Mouse (Mus musculus) CD4-positive, CD25-positive, alpha-beta regulatory T cell, adult 4 months (primary cell): ENCODE measurements at regions not wholly inside any gene's neighbourhood (a gene's known extent, or its start where the extent isn't known, plus 50 kb on each side); places are given as distances from the start of the nearest gene placed in this dataset.
"Not testable (repeated sequence)": the region's sequence is repeated elsewhere in the genome, so short reads cannot be mapped to it uniquely, and the experiment has no call there.

ENCODE experiments used
- ATAC-seq: one replicate; pipeline ENCODE4 v1.8.0; 2017

GRCm38 (mm10) chr6:37748296-37748980 is 122.2 kb upstream of the Trim24 start:
- no peak for ATAC-seq

- ATAC-seq, result no peak
Observed at GRCm38 (mm10) chr6:37749016-37749415, 121.6 kb upstream of the Trim24 start.

GRCm38 (mm10) chr6:37750271-37750670 is 120.3 kb upstream of the Trim24 start:
- no peak for ATAC-seq

- no peak for ATAC-seq
Observed at GRCm38 (mm10) chr6:37751701-37752100, 118.9 kb upstream of the Trim24 start.

GRCm38 (mm10) chr6:37761003-37761402 is 109.6 kb upstream of the Trim24 start:
- ATAC-seq, result not testable (repeated sequence)

GRCm38 (mm10) chr6:37763036-37763435 is 107.6 kb upstream of the Trim24 start:
- no peak for ATAC-seq

GRCm38 (mm10) chr6:37767690-37768089 is 102.9 kb upstream of the Trim24 start:
- ATAC-seq, result no peak

GRCm38 (mm10) chr6:37773294-37773693 is 97.3 kb upstream of the Trim24 start:
- no peak for ATAC-seq

- no peak for ATAC-seq
Observed at GRCm38 (mm10) chr6:37775151-37775550, 95.5 kb upstream of the Trim24 start.

- ATAC-seq, result no peak
Observed at GRCm38 (mm10) chr6:37779893-37780292, 90.7 kb upstream of the Trim24 start.

GRCm38 (mm10) chr6:37781894-37782293 is 88.7 kb upstream of the Trim24 start:
- ATAC-seq, result no peak

- ATAC-seq, result not testable (repeated sequence)
Observed at GRCm38 (mm10) chr6:37785280-37785679, 85.3 kb upstream of the Trim24 start.

- peak; percentile 41 for ATAC-seq
Observed at GRCm38 (mm10) chr6:37785741-37786140, 84.9 kb upstream of the Trim24 start.

- ATAC-seq, result not testable (repeated sequence)
Observed at GRCm38 (mm10) chr6:37787858-37788257, 82.8 kb upstream of the Trim24 start.

GRCm38 (mm10) chr6:37790878-37791277 is 79.7 kb upstream of the Trim24 start:
- no peak for ATAC-seq

GRCm38 (mm10) chr6:37794211-37794610 is 76.4 kb upstream of the Trim24 start:
- no peak for ATAC-seq

GRCm38 (mm10) chr6:37795001-37795400 is 75.6 kb upstream of the Trim24 start:
- no peak for ATAC-seq

- ATAC-seq, result no peak
Observed at GRCm38 (mm10) chr6:37803231-37803630, 67.4 kb upstream of the Trim24 start.

GRCm38 (mm10) chr6:37805896-37806295 is 64.7 kb upstream of the Trim24 start:
- ATAC-seq, result not testable (repeated sequence)

- peak; percentile 29 for ATAC-seq
Observed at GRCm38 (mm10) chr6:37806529-37807191, 64.0 kb upstream of the Trim24 start.

GRCm38 (mm10) chr6:37815218-37815617 is 55.4 kb upstream of the Trim24 start:
- not testable (repeated sequence) for ATAC-seq
